Mouse (Mus musculus): ENCODE measurements around the gene Ikzf2. TPM values are rescaled to one million over a fixed set of nuclear protein-coding genes. Genes with fewer than 3 reads are reported as not detected.

Ikzf2 gene
- total RNA-seq, 2 experiments from 2014 or later: 3.7 to 7.9 TPM

- intact Hi-C loops (cut with DNase I): no loop called here
- DNase-seq (ENCODE audit: low spot score in 2 of 2): no peak
Measured at GRCm38 (mm10) chr1:69680501-69680900, 6.5 kb downstream of the Ikzf2 start.

GRCm38 (mm10) chr1:69669897-69670404 lies 17.1 kb downstream of the Ikzf2 start:
- intact Hi-C loops (cut with DNase I): no loop called here
- DNase-seq (ENCODE audit: low spot score in 2 of 2): no peak

GRCm38 (mm10) chr1:69667456-69667855 lies 19.6 kb downstream of the Ikzf2 start:
- DNase-seq (ENCODE audit: low spot score in 2 of 2): no peak
- intact Hi-C loops (cut with DNase I): no loop called here

- intact Hi-C loops (cut with DNase I): no loop called here
- DNase-seq (ENCODE audit: low spot score in 2 of 2): no peak
Measured at GRCm38 (mm10) chr1:69659779-69660178, 27.3 kb downstream of the Ikzf2 start.

- DNase-seq (ENCODE audit: low spot score in 2 of 2): no peak
- intact Hi-C loops (cut with DNase I): no loop called here
Measured at GRCm38 (mm10) chr1:69658051-69658450, 29.0 kb downstream of the Ikzf2 start.

- no peak for DNase-seq (ENCODE audit: low spot score in 2 of 2)
Measured at GRCm38 (mm10) chr1:69657455-69657854, 29.6 kb downstream of the Ikzf2 start.

GRCm38 (mm10) chr1:69656929-69657328 lies 30.1 kb downstream of the Ikzf2 start:
- DNase-seq (ENCODE audit: low spot score in 2 of 2): no peak
- intact Hi-C loops (cut with DNase I): no loop called here

More at GRCm38 (mm10) chr1:69657455-69657854, 29.6 kb downstream of the Ikzf2 start:
- intact Hi-C loops (cut with DNase I): no loop called here

- intact Hi-C loops (cut with DNase I): no loop called here
- DNase-seq (ENCODE audit: low spot score in 2 of 2): no peak
Measured at GRCm38 (mm10) chr1:69656047-69656782, 30.8 kb downstream of the Ikzf2 start.

GRCm38 (mm10) chr1:69655368-69655767 lies 31.7 kb downstream of the Ikzf2 start:
- intact Hi-C loops (cut with DNase I): no loop called here

GRCm38 (mm10) chr1:69654955-69655354 lies 32.1 kb downstream of the Ikzf2 start:
- DNase-seq (ENCODE audit: low spot score in 2 of 2): no peak
- intact Hi-C loops (cut with DNase I): no loop called here

More at GRCm38 (mm10) chr1:69655368-69655767, 31.7 kb downstream of the Ikzf2 start:
- no peak for DNase-seq (ENCODE audit: low spot score in 2 of 2)

- intact Hi-C loops (cut with DNase I): no loop called here
- no peak for DNase-seq (ENCODE audit: low spot score in 2 of 2)
Measured at GRCm38 (mm10) chr1:69653419-69653818, 33.6 kb downstream of the Ikzf2 start.

GRCm38 (mm10) chr1:69643138-69643537 lies 43.9 kb downstream of the Ikzf2 start:
- intact Hi-C loops (cut with DNase I): no loop called here
- DNase-seq (ENCODE audit: low spot score in 2 of 2): no peak

- intact Hi-C loops (cut with DNase I): no loop called here
- DNase-seq (ENCODE audit: low spot score in 2 of 2): no peak
Measured at GRCm38 (mm10) chr1:69641986-69642385, 45.1 kb downstream of the Ikzf2 start.

- intact Hi-C loops (cut with DNase I): no loop called here
- no peak for DNase-seq (ENCODE audit: low spot score in 2 of 2)
Measured at GRCm38 (mm10) chr1:69638321-69638720, 48.7 kb downstream of the Ikzf2 start.

GRCm38 (mm10) chr1:69637907-69638306 lies 49.1 kb downstream of the Ikzf2 start:
- DNase-seq (ENCODE audit: low spot score in 2 of 2): no peak
- intact Hi-C loops (cut with DNase I): no loop called here

GRCm38 (mm10) chr1:69634259-69634658 lies 52.8 kb downstream of the Ikzf2 start:
- intact Hi-C loops (cut with DNase I): no loop called here
- no peak for DNase-seq (ENCODE audit: low spot score in 2 of 2)

- no peak for DNase-seq (ENCODE audit: low spot score in 2 of 2)
Measured at GRCm38 (mm10) chr1:69630508-69630907, 56.5 kb downstream of the Ikzf2 start.

GRCm38 (mm10) chr1:69629513-69629912 lies 57.5 kb downstream of the Ikzf2 start:
- DNase-seq (ENCODE audit: low spot score in 2 of 2): no peak
- intact Hi-C loops (cut with DNase I): no loop called here

More at GRCm38 (mm10) chr1:69630508-69630907, 56.5 kb downstream of the Ikzf2 start:
- intact Hi-C loops (cut with DNase I): no loop called here

GRCm38 (mm10) chr1:69612076-69612475 lies 75.0 kb downstream of the Ikzf2 start:
- DNase-seq (ENCODE audit: low spot score in 2 of 2): no peak
- intact Hi-C loops (cut with DNase I): no loop called here

GRCm38 (mm10) chr1:69611204-69611725 lies 75.8 kb downstream of the Ikzf2 start:
- no peak for DNase-seq (ENCODE audit: low spot score in 2 of 2)
- intact Hi-C loops (cut with DNase I): no loop called here

GRCm38 (mm10) chr1:69610791-69611190 lies 76.3 kb downstream of the Ikzf2 start:
- no peak for DNase-seq (ENCODE audit: low spot score in 2 of 2)
- intact Hi-C loops (cut with DNase I): no loop called here
